Mouse (Mus musculus): ENCODE results near the gene Ksr2. TPM values are rescaled to one million over a fixed set of nuclear protein-coding genes. Genes with fewer than 3 reads are reported as not detected.

Gene Ksr2
- total and polyA plus RNA-seq, 3 experiments = 0.36 to 1.3 (median 1.2) TPM

DNA sequence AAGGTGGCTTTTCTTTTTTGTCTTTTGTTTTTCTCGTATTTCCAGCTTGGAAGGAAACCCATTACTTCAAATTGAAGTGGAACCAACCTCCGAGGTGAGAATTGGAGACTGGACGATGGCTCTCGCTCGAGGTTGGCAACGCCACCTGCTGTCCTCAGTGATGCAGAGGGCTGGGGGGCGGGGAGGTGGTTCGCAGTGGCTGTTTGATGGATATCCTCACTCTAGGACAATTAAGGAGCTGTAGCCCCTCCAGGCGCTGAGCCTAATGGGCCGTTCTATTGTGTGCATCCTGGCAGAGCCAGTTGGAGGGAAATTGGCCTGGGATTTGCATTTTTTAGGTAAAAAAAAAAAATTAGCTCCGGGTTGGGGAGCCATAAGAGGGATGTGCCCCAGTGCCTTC is 292.8 kb downstream of the Ksr2 start:
- TF ChIP-seq SIN3A (IDR thresholded peaks at IDR 0.05; ENCODE audit: low read length) = no peak
- TF ChIP-seq USF1 (IDR thresholded peaks at IDR 0.05; ENCODE audit: low read depth, low read length) = no peak
- TF ChIP-seq NELFE (IDR thresholded peaks at IDR 0.05; ENCODE audit: low read depth, low read length) = no peak

DNA sequence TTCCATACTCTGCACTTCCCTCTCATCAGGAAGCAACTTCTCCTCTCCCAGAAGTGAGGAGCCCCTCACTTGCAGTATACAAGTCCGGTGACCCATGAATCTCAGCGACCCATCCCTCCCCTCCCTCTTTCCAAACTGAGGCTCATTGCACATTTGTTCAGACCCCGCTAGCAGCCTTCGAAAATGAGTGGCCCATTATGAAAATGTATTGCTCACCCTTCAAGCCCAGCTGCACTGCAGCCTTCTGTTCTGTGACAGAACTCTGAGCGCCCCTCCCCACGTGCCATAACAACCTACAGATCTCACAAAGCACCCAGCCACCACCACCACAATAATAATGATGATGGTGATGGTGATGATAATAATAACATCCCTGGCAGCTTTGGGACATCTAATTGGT is 295.5 kb downstream of the Ksr2 start:
- dilution Hi-C loops (cut with MboI; ENCODE audit: extremely low pct_ligation_motif_present, extremely low pct_unique_long_range_greater_than_20kb, low sequenced_read_pairs) = no loop called here
- H3K27ac ChIP-seq (ENCODE audit: insufficient read depth, low read depth) = no peak overlapping the region

More for the DNA sequence above, 292.8 kb downstream of the Ksr2 start:
- Histone ChIP-seq H3K27me3 (replicated peaks) (no peaks in the 10 kb centered on the region), H3K4me2 (ENCODE audit: insufficient read depth, low read depth, poor library complexity, severe bottlenecking) (no peak overlapping the region), H3K27ac (ENCODE audit: insufficient read depth, low read depth) (no peak overlapping the region), H3K4me3 (replicated peaks in 1 of 3; ENCODE audit: low read depth in 2 of 3, low read length in 2 of 3, poor library complexity in 1 of 3) (no peak overlapping the region), H3K4me1 (ENCODE audit: control insufficient read depth in 1 of 2, insufficient read depth in 2 of 2) (0 out of 4 replicates have a peak, but pooled peaks cover 0 to 4% of the 10 kb centered on the region in 2 experiments), H3K9me3 (replicated peaks; ENCODE audit: low read length) (no peaks in the 10 kb centered on the region), H3K79me2 (replicated peaks; ENCODE audit: control insufficient read depth, extremely low read depth, insufficient read depth, poor library complexity, severe bottlenecking) (no peaks in the 10 kb centered on the region), H3K36me3 (replicated peaks in 1 of 2; ENCODE audit: control insufficient read depth in 1 of 2, insufficient read depth in 1 of 2, low read length in 1 of 2) (peaks cover 0 to 2% of the 10 kb centered on the region in 2 experiments), H3K9ac (ENCODE audit: insufficient read depth, low read depth) (no peak overlapping the region)
- DNase-seq (ENCODE audit: extremely low read depth) = no peak
- in situ Hi-C loops (cut with MboI; ENCODE audit: low pct_ligation_motif_present, low pct_unique_long_range_greater_than_20kb, low sequenced_read_pairs) (no loop called here), dilution Hi-C loops (cut with MboI; ENCODE audit: extremely low pct_ligation_motif_present, extremely low pct_unique_long_range_greater_than_20kb, low sequenced_read_pairs) (no loop called here)

DNA sequence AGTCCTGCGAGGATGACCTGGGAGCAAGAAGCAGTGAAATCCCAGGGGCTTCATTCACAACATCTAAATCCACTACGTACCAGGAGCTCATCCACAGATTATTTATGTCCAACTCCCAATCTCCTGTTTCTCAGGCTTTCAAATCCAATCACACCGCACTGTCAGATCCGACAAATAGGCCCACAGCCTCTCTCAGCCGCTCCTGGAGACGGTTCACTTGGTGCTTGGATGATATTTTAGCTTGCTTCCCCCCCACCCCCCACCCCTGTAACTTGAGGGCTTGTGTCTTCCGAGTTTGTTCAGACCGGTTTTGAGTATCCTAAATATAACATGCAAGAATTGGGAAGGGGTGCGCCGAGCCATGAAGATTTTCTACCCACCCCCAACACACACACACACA is 297.8 kb downstream of the Ksr2 start:
- Histone ChIP-seq H3K79me2 (replicated peaks; ENCODE audit: control insufficient read depth, extremely low read depth, insufficient read depth, poor library complexity, severe bottlenecking) (no peaks in the 10 kb centered on the region), H3K27me3 (replicated peaks) (no peaks in the 10 kb centered on the region), H3K27ac (ENCODE audit: insufficient read depth, low read depth) (no peak overlapping the region), H3K4me1 (ENCODE audit: control insufficient read depth in 1 of 2, insufficient read depth in 2 of 2) (peaks cover 4 to 12% of the 10 kb centered on the region in 2 experiments; a peak in 3 of 4 replicates), H3K4me3 (replicated peaks in 1 of 3; ENCODE audit: low read depth in 2 of 3, low read length in 2 of 3, poor library complexity in 1 of 3) (no peak overlapping the region), H3K9me3 (replicated peaks; ENCODE audit: low read length) (no peaks in the 10 kb centered on the region), H3K4me2 (ENCODE audit: insufficient read depth, low read depth, poor library complexity, severe bottlenecking) (no peak overlapping the region), H3K9ac (ENCODE audit: insufficient read depth, low read depth) (no peak overlapping the region), H3K36me3 (replicated peaks in 1 of 2; ENCODE audit: control insufficient read depth in 1 of 2, insufficient read depth in 1 of 2, low read length in 1 of 2) (peaks cover 0 to 2% of the 10 kb centered on the region in 2 experiments)
- dilution Hi-C loops (cut with MboI; ENCODE audit: extremely low pct_ligation_motif_present, extremely low pct_unique_long_range_greater_than_20kb, low sequenced_read_pairs) = no loop called here
- in situ Hi-C loops (cut with MboI; ENCODE audit: low pct_ligation_motif_present, low pct_unique_long_range_greater_than_20kb, low sequenced_read_pairs) = no loop called here
- no peak for DNase-seq (ENCODE audit: extremely low read depth)
- TF ChIP-seq RAD21 (IDR thresholded peaks at IDR 0.05; ENCODE audit: low read depth, low read length) = no peak
- no peak for TF ChIP-seq CHD1 (IDR thresholded peaks at IDR 0.05; ENCODE audit: low read depth, low read length)
- no peak for TF ChIP-seq GABPA (IDR thresholded peaks at IDR 0.05; ENCODE audit: insufficient replicate concordance, low read depth, low read length)
- TF ChIP-seq ZC3H11A (IDR thresholded peaks at IDR 0.05; ENCODE audit: low read depth, low read length) = no peak
- TF ChIP-seq KAT2A (IDR thresholded peaks at IDR 0.05; ENCODE audit: insufficient replicate concordance, low read length) = no peak
- TF ChIP-seq CHD2 (IDR thresholded peaks at IDR 0.05; ENCODE audit: low read length) = no peak
- no peak for TF ChIP-seq TBP (conservative IDR thresholded peaks at IDR 0.05; ENCODE audit: low read depth, low read length)

More for the DNA sequence above, 295.5 kb downstream of the Ksr2 start:
- DNase-seq (ENCODE audit: extremely low read depth) = no peak
- Histone ChIP-seq H3K4me3 (replicated peaks in 1 of 3; ENCODE audit: low read depth in 2 of 3, low read length in 2 of 3, poor library complexity in 1 of 3) (no peak overlapping the region), H3K4me1 (ENCODE audit: control insufficient read depth in 1 of 2, insufficient read depth in 2 of 2) (0 out of 4 replicates have a peak, but pooled peaks cover 0 to 4% of the 10 kb centered on the region in 2 experiments), H3K79me2 (replicated peaks; ENCODE audit: control insufficient read depth, extremely low read depth, insufficient read depth, poor library complexity, severe bottlenecking) (no peaks in the 10 kb centered on the region), H3K9me3 (replicated peaks; ENCODE audit: low read length) (no peaks in the 10 kb centered on the region), H3K9ac (ENCODE audit: insufficient read depth, low read depth) (no peak overlapping the region), H3K4me2 (ENCODE audit: insufficient read depth, low read depth, poor library complexity, severe bottlenecking) (no peak overlapping the region), H3K36me3 (replicated peaks in 1 of 2; ENCODE audit: control insufficient read depth in 1 of 2, insufficient read depth in 1 of 2, low read length in 1 of 2) (peaks cover 0 to 2% of the 10 kb centered on the region in 2 experiments), H3K27me3 (replicated peaks) (no peaks in the 10 kb centered on the region)
- TF ChIP-seq ZNF384 (IDR thresholded peaks at IDR 0.05; ENCODE audit: low read depth, low read length) = no peak
- no peak for TF ChIP-seq MAX (IDR thresholded peaks at IDR 0.05; ENCODE audit: low read length)
- no peak for TF ChIP-seq MAZ (IDR thresholded peaks at IDR 0.05; ENCODE audit: low read depth, low read length)
- TF ChIP-seq ZMIZ1 (IDR thresholded peaks at IDR 0.05; ENCODE audit: low read depth, low read length) = no peak
- TF ChIP-seq RAD21 (IDR thresholded peaks at IDR 0.05; ENCODE audit: low read depth, low read length) = no peak
- TF ChIP-seq JUN (IDR thresholded peaks at IDR 0.05; ENCODE audit: insufficient read depth, low read depth, low read length) = no peak
- no peak for TF ChIP-seq KAT2A (IDR thresholded peaks at IDR 0.05; ENCODE audit: insufficient replicate concordance, low read length)
- no peak for TF ChIP-seq CHD1 (IDR thresholded peaks at IDR 0.05; ENCODE audit: low read depth, low read length)
- TF ChIP-seq SIN3A (IDR thresholded peaks at IDR 0.05; ENCODE audit: low read length) = no peak
- TF ChIP-seq HCFC1 (IDR thresholded peaks at IDR 0.05; ENCODE audit: low read depth, low read length) = no peak
- TF ChIP-seq SMC3 (IDR thresholded peaks at IDR 0.05; ENCODE audit: low read depth, low read length) = no peak
- no peak for TF ChIP-seq RCOR1 (conservative IDR thresholded peaks at IDR 0.05; ENCODE audit: low read depth, low read length)
- no peak for TF ChIP-seq ZKSCAN1 (IDR thresholded peaks at IDR 0.05; ENCODE audit: borderline replicate concordance, low read depth, low read length)
- no peak for TF ChIP-seq JUND (conservative IDR thresholded peaks at IDR 0.05; ENCODE audit: low read depth, low read length)
- no peak for TF ChIP-seq PAX5 (IDR thresholded peaks at IDR 0.05; ENCODE audit: low read length)
- in situ Hi-C loops (cut with MboI; ENCODE audit: low pct_ligation_motif_present, low pct_unique_long_range_greater_than_20kb, low sequenced_read_pairs) = no loop called here
